Mouse (Mus musculus) CH12F3 (cell line): ENCODE measurements around the gene Ksr2.
"Not testable (repeated sequence)": the region's sequence is repeated elsewhere in the genome, so short reads cannot be mapped to it uniquely, and the experiment has no call there.

ENCODE experiments used
- in situ Hi-C: fragments of 300-500 bp; cut with MboI; formaldehyde crosslinking; loops from 2 replicates; pipeline ENCODE4 v1.14.3; 2020; ENCODE audit warnings: low sequenced_read_pairs

The Ksr2 gene

DNA sequence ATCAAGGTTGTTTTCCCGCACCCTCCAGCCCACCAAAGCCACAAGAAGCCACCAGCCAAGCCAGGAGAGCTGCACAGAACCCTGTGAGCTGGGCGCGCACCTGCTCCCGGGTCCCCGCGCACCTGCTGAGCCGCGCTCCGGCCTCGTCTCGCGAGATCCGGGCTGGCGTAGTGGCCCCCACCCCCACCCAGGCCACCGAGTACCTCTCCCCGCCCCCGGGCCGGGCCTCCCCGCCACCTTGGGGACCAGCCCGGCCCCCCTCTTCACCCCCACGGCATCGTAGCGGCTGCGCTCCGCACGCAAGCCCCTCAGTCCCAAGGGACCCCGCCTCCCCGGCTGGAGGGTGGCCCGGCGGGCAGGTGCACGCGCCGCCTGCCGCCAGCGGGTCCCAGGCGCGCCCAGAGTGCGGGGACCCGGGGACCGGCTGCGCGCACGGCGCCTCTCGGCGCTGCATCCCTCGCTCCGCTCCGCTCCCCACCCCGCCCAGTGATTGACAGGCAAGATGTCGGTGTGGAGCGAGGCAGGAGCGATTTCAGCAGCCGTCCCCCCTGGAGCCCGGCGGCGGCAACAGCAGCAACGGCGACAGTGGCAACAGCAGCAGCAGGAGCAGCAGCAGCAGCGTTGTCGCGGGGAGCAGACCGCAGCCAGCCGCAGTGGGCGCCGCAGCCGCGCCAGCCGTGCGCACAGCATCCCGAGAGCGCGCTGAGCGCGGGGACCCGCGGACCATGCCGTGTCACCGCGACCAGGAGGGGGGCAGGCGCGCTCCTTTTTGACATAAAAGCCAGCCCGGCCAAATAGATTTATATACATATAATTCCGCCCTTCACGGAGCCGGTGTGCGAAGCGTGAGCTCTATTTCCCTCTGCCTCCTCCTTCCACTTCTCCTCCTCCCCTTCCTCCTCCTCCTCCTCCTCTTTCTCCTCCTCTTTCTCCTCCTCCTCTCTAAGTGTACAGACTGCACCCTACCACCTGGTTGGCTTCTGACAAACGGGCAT is at the start of gene Ksr2:
Gene Ksr2, plus strand, starts transcription at position 494 of the 995 bp plus-strand sequence.
- in situ Hi-C loops = no loop called here

DNA sequence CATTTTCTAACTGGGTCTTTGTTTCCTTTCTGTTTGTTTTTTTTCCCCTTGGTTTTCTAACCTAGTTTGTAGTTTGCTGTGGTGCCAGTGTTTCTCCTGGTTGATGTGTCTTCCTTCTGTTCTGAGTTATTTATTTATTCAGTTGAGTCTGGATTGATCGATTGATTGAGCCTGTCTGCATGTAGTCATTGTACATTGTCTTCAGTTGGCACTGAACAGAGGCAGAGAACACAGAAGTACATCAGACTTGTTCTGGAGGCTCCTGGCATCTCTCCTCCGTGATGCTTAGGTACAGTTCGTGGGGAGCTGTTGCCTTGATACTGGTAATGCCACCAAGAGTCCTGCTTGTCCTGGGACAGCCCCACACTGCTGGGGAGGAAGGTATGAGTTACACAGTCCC is 49.0 kb upstream of the Ksr2 start:
- in situ Hi-C loops = no loop called here

DNA sequence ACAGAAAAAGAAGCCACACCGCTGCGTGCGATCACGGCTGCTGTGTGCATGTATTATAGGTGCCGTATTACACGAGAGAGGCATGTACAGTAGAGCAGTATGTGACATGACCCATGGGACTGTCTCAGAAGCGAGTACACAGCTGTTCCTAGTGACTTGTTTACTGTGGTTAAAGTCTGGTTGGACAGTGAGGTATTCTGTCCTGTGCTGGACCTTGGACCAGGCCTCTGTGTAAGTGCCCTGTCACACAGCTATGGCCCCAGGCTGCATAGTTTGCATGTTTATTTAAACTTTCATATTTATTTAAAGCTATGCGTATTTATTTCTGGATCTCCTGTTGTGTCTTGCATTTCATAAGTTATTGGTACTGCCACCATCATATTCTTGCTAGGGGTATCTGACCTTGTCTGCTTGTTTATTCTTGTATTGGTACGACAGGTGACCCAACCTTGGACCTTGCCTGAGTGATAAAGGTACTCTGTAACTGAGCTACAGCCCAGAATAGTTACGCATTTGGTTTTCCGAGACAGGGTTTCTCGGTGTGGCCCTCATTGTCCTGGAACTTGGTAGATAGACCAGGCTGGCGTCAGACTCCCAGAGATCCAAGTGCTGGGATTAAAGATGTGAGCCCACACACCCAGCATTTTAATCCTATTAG is 47.8 kb upstream of the Ksr2 start:
- in situ Hi-C loops = no loop called here

DNA sequence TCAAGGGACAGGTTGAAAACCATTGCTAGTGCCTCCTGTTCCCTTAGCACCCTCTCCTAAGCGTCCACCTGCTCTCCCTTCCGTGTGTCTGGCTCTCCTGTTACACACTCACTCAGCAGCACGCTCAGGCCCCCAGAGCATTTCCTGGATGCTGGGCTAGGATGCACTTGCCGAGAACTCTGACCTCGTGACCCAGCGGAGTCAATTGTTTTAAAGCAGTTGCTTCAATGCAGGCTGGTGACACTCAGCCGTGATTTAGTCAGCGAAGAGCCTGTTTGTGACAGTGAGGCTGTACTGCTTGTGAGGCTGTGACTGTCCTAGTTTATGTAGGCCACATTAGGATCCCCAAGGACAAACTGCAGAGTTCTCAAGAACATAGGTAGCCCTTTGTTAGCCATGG is 46.6 kb upstream of the Ksr2 start:
- in situ Hi-C loops = no loop called here

DNA sequence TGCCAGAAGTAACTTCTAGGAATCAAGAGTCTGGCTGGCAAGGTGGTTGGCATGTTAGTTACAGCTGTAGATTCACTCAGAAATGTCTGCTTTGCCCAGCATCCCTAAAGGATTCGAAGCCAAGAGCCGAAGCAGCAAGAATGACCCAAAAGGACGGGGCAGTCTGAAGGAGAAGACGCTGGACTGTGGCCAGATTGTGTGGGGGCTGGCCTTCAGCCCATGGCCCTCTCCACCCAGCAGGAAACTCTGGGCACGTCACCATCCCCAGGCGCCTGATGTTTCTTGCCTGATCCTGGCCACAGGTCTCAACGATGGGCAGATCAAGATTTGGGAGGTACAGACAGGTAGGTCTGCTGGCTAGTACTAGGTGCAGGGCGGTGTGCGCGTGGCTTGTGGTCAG is 43.2 kb upstream of the Ksr2 start:
- in situ Hi-C loops = no loop called here

DNA sequence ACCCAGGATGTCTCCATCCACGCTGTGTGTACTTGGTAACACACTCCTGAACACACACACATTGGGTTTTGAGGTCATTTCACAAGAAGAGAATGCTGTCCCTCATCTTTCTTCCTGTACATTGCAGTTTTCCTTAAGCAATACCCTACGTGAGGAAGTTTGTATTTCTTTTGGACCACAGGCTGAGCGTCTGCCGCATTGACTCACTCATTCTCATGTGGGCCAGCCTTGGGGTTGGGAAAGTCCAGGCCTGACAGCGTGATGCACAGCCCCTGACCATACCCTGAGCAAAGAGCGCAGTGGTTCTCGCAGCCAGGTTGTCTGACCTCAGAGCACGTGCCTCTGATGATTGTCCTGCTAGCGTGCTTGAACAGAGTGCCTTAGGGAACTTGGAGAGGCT is 40.4 kb upstream of the Ksr2 start:
- in situ Hi-C loops = no loop called here

DNA sequence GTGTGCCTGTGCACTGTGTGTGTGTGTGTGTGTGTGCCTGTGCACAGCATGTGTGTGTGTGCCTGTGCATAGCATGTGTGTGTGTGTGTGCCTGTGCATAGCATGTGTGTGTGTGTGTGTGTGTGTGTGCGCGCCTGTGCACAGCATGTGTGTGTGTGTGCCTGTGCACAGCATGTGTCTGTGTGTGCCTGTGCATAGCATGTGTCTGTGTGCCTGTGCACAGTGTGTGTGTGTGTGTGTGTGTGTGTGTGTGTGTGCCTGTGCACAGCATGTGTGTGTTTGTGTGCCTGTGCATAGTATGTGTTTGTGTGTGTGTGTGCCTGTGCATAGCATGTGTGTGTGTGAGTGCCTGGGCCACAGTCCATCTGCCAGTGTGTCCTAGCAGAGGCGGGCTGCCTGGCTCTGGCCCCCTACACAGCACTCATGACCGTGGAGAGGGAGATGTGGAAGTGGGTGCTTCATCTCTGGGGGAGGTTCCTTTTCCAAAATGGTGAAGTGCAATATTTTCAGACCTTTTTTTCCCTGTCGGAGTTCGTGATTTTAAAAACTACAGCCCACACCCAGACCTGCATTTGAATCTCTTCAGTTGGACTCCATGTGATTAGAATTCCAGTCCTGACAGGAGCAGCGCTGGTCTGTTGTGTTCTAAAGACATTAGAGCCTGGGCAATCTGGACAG is 39.3 kb upstream of the Ksr2 start:
- in situ Hi-C loops = no loop called here

DNA sequence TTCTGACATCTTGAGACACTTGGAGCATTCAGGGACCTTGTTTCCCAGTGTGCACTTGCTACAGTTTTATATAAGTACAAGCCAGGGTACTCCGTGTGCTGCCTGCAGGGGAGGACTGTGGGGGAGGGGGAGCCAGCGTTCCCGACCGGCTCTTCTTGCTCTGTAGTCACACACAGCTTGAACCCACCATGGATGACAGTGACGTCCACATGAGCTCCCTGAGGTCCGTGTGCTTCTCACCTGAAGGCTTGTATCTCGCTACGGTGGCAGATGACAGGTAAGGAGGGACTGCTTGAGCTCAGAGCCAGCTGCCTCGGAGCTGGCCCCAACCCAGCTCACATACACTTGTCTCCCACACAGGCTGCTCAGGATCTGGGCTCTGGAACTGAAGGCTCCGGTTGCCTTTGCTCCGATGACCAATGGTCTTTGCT is 37.5 kb upstream of the Ksr2 start:
- in situ Hi-C loops = no loop called here

DNA sequence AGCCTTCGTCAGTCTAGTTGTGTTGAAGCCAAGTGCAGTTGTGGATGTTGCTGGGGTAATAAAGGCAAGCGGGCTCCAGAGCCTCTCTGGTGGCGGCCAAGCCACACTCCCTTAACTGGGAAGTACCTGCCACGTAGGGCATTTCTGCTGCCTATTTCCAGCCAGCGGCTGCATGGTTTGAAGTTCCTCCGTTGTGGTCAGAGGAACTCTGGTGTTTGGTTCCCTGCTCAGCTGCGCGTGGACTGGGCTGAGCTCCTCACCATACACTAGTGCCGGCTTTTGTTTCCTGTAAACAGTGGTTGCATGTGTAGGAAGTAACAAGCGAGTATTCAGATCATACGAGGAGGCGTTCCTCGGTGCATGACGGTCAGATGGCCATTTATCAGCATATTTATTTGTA is 36.1 kb upstream of the Ksr2 start:
- in situ Hi-C loops = not testable (repeated sequence)

DNA sequence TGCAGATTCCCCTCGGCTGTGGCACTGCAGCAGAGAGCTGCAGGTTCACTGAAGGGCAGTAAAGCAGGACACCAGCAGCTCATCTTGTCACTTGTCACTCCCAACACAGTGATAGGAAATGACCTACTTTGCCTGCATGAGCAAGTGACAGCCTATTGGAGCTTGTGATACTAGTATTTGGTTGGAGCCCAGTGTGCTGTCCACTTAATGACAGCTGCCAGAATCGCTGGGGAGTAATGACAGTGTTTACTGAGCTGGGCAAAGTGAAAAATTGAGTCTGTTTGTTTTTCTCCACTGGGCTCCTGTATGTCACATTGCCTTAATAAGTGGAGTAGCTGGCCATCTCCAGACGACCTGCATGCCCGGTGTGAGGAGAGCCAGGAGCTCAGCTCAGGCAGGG is 33.6 kb upstream of the Ksr2 start:
- in situ Hi-C loops = loop anchor here (10.0 kb wide), 1 partner anchor 115 kb away; no protein-coding TSS in a partner anchor

DNA sequence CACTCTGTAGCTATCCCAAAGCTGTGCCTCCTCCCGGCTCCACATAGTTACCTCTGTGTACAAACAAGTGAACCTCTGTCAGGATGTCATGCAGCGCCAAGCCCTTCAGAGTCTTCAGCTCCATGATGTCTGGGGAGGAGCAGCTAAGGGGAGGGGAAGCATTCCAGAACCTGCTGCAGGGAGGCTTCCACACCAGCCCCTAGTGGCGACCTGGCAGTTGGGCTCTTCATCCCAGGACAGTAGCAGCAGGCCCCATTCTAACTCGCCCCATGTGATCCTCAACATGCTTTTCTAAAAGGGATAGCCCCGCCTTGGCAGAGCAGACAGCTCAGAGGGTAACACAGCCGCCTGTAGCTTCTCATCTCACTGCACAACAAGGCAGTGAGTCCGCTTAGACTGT is 32.0 kb upstream of the Ksr2 start:
- in situ Hi-C loops = loop anchor here (10.0 kb wide), 1 partner anchor 113 kb away; no protein-coding TSS in a partner anchor

DNA sequence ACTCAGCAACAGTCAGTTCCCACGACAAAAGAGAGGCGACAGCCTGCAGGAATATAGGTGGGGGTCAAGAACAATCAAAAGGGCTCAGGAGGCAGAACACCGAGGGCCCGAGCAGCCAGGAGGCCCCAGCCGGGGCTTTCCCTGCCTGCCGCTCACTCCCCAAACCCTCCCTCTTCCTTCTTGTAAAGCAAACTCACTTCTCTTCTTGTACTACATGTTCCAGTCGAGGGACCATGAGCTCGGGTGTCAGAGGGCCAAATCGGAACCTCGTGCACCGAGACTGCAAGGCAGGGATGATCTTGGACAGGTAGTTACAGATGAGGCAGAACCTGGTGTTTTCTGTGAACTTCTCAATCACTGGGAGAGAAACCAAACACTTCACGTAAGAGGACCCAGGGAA is 30.6 kb upstream of the Ksr2 start:
- in situ Hi-C loops = loop anchor here (10.0 kb wide), 1 partner anchor 112 kb away; no protein-coding TSS in a partner anchor

DNA sequence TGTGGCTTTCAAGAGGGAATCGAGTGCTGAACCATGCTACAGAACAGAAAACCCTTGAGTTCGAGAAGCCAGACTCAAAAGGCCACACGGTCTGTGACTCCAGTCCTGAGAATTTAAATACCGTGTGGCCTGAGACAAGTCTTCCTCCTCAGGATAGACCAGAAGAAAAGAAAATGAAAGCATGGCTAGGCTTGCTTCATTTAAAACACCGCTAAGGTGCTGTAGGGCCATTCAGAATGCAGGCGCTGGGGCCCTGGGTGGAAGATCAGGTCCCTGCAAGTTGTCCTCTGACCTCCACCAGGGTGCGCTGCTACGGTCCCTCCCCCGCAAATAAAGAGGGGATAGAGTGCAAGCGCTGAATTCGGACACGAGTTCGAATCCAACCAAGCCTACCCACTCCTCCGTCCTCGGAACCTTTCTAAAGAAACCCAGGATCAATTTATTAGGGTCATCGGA is 25.5 kb upstream of the Ksr2 start:
- in situ Hi-C loops = loop anchor here (10.0 kb wide), 1 partner anchor 106 kb away; no protein-coding TSS in a partner anchor

DNA sequence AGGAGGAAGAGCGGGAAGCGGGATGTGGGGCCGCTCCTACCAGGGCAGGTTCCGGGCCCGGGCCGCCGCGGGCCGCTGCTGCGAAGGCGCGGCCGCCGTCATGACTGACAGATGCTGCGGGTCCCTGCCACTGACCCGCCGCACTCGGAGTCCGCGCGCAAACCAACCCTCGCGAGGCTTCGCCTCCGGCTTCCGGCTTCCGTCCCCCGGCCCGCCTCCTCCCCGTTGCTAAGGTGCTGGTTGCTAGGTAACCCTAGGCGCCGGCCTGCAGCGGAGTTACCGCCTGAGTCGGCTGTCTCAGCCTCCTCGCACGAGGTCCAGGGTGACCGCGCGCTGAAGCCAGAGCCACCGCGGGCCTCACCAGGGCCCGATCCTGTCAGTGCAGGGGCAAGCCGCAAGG is 24.9 kb upstream of the Ksr2 start, which contains the start of gene Rfc5:
Gene Rfc5, minus strand, starts transcription at position 171 of the 400 bp plus-strand sequence.
- in situ Hi-C loops = loop anchor here (10.0 kb wide), 1 partner anchor 106 kb away; no protein-coding TSS in a partner anchor

DNA sequence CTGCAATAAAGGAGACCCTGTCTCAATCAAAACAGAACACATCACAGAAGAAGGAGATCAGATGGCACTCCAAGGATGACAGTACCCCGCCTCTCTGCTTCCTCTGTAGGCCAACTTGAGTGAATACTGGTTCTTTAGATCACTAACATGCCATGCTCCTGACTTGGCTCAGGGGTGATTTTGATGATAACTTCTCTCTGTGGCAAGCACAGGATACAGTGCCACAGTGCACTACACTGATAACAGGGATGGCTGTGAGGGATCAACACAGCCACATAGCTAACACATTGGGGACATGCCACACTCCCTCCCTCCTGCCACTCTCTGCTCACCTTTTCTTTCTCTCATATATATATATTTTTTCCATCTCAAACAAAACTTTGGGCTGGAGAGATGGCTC is 22.9 kb upstream of the Ksr2 start:
- in situ Hi-C loops = no loop called here

DNA sequence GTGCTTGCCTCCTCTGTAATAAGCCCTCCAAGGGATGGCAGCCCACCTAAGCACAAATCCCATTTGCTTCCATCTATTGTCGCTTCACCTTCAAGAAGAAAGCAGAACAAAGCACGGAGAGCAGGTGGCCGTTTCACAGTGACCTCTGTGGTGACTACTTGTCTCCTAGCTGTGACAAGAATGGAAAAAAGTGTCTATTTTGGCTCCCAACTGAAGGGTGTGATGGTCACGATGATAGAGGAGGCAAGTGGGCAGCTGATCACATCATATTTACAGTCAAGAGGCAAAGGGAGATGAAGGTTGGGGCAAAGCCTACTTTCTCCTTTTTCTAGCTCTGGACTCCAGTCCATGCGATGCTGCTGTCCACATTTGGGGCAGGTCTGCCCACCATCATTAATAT is 18.0 kb upstream of the Ksr2 start:
- in situ Hi-C loops = no loop called here

DNA sequence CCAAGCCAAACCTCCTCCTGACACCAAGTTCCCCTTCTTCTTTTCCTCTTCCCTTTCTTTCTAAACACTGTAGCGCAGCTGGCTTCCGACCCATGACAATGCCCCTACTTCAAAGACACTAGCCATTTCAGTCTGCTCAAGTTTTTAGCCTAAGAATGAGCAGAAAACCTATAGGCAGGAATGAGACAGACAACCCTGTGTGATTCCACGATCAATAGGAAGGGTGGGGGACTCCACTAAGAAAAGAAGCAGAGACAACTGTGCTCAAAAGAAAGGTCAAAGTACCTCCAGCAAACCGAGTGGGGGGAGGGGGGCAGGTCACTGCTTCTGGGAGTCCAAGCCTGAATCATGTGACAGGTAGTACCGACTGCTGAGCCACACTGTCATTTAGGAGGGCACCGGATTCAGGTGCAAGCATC is 17.2 kb upstream of the Ksr2 start:
- in situ Hi-C loops = no loop called here

DNA sequence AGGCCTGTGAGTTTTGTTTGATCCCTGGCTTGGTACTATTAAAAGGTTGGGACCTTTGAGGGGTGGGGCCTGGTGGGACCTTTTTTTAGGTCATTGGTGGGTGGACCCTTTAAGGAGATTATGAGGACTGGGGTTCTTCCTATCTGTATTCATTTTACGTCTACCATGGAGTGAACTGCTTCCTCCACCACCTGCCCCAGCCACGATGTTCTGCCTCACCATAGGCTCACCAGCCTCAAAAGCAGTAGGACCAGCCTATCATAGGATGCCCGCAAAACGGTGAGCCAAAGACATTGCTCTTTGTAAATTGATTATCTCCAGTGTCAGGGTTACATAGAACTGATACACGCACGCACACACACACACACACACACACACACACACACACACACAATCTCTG is 16.4 kb upstream of the Ksr2 start:
- in situ Hi-C loops = no loop called here

DNA sequence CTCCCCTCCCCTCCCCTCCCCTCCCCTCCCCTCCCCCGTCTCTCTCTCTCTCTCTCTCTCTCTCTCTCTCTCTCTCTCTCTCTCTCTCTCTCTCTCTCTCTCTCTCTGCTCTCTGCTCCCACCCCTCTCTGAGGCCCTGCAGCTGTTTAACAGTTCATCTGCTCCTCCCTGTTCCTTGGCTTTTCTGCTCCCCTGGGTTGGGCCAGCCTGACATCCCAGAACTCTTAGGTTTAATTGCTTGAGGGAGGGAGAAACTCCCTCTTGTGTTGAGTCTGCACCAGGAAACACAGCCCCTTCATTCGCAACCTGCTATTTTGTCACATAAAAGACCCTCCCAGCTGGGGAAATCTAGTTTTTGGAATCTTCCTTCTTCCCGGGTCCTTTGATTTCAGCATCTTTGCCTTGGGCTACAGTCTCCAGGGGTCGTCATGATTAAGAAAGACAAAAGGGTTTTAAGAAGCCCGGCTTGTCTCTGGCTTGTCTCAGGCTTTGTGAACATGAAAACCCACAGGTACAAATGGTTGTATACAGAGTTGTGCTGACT is 15.7 kb upstream of the Ksr2 start:
- in situ Hi-C loops = no loop called here

DNA sequence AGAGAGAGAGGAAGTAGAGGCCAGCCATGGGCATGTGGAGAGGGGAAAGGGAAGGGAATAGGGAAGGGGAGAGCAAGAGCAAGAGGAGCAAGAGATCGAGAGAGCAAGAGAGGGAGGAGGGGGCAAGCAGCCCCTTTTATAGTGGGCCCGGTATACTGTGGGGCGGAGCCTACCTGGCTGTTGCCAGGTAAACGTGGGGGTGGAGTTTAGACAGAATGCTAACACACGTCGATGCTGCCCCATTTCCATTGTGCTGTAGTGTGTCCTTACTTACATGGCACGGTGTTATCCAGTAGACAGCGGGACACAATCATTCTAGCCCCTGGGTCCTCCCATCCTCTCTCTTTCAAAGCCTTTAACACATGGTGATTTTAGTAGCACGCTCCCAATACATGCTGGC is 14.5 kb upstream of the Ksr2 start:
- in situ Hi-C loops = no loop called here

DNA sequence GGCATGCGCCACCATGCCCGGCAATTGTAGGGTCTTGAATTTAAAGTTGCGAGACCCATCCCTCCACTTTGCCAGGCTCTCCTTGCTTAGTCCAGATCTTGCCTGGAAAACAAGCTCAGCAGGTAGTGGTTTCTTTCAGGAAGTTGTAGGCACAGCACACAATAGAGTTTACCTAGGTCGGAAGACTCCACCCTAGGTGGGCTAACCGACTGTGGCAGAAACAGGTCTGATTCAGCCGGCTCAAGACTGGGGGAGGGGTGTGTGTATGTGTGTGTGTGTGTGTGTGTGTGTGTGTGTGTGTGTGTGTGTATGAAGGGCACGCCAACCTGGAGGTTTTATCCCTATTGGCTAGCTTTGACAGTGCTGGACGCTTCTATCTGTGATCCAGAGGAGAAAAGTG is 10.2 kb upstream of the Ksr2 start:
- in situ Hi-C loops = no loop called here
